Mouse (Mus musculus) ovary, postnatal 36 days (tissue): ENCODE measurements around the gene Cobll1.

Experiments used
- DNase-seq: peaks from one replicate; pipeline ENCODE4 v3.0.0; 2022; ENCODE audit warnings: low spot score, mixed read lengths

Cobll1 gene

DNA sequence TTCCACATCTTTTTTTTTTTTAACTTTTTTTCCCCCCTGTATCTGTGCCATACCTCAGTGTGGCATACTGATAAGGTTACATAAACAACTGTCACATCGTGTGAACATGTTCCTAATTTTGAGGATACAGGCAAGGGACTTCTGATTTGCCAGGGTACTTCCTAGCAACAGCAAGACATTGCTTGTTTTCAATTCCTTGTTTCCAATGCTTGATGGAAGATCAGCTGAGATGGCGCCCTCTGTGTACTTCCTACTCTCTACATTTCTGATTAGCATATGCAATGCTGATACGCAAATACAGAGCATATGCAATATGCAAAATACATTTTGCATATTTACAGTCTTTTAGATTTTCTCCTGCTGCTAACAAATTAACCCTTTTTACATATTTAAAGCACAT is 152.0 kb downstream of the Cobll1 start:
- no peak for DNase-seq

DNA sequence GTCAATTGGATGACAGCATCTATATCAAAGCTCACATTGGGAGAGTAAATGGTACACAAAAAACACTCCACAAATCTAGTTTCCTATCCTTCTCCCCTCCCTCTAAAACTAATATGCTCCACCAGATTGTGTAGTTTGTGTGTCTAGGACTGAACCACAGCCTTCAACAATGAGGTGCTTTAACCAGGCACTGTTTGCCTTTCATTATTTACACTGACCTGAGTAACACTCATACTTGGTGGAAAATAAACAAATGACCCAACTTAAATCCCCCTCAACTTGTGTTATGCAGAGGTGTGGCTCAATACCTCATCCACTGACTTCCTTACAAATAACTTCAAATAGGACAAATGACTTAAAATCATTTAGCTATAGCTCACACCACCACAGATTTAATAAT is 155.8 kb downstream of the Cobll1 start:
- DNase-seq: no peak

DNA sequence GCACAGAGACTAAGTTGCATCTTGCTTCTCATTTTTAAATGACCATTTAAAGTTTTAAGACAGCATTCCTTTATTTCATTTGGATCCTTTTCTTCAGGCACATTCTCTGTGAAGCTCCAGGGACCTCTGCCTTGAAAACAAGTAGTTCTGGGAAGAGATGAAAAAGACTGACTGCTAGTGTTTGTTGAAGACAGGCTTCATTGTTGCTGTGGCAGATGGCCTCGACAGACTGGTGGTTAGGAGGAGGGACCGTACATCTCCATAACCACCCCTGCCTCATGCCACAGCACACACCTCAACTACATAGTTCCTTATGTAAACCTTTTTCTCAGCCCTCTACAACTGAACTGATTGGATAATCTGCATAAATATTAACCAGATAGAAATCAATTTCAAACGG is 161.7 kb downstream of the Cobll1 start:
- no peak for DNase-seq

DNA sequence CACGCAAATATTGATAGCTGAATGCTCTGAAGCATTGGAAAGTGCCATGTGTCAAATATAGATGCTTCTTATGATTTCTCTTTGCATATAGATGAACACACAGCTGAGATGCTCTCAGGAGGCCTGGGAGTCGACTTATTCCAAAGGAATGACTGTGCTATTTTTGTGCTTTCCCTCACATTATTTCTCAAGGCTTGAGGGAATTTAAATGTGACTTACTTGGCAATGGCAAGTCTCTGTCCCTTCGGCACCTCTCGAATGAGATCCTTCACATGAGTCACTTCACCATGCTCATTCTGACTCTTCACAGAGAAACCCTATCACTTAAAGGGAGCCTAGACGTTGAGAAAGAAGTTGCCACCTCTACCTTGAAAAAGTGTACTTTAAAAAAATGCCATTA is 163.4 kb downstream of the Cobll1 start:
- DNase-seq: no peak

DNA sequence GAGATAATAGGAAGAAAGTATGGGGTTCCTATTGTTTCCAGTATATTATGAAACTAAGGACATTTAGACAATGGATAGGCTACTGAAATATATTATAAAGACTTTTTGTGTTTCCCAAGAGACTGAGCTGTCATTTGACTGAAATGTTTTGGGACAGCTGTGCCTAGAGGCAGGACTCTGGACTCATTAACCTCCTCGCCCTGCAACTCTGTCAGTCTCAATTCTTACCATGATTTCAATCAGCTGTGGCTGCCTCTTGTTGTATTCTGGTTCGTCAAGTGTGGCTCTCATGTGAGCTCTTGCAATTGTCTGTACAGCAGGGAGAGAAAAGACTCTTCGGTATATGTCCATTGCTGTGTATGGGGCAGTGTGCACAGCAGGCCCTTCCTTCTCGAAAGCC is 163.8 kb downstream of the Cobll1 start:
- no peak for DNase-seq

DNA sequence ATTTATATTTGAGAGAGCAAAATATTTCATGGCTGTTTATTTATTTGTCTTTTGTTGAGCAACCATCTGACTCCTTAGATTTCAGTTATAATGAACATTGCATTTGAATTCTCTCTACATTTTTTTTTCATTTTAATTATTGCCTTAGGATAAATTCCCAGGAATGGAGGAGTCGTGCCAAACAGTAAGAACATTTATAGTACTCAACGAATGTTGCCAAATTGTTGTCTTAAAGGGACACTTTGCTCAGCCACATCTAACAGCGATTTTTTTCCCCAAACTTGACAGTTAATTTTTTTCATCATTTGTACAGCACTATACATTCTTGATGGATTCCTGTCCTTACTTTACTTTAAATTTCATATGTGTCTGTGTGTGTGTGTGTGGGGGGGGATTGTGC is 167.0 kb downstream of the Cobll1 start:
- no peak for DNase-seq

DNA sequence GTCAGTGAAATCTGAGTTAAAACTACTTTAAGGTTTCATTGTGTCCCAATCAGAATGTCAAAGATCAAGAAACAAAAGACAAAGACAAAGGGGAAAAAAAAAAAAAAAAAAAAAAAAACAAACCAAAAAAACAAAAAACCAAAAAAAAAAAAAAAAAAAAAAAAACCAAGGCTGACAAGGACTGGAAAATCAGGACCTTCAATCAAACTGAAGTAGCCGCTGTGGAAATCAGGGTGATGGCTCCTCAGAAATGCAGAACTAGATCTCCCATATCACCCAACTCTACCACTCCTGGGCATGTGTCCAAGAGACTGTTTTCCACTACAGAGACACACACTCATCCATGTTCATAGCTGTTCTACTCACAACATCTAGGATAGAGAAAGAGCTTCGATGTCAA is 185.4 kb downstream of the Cobll1 start:
- no peak for DNase-seq

DNA sequence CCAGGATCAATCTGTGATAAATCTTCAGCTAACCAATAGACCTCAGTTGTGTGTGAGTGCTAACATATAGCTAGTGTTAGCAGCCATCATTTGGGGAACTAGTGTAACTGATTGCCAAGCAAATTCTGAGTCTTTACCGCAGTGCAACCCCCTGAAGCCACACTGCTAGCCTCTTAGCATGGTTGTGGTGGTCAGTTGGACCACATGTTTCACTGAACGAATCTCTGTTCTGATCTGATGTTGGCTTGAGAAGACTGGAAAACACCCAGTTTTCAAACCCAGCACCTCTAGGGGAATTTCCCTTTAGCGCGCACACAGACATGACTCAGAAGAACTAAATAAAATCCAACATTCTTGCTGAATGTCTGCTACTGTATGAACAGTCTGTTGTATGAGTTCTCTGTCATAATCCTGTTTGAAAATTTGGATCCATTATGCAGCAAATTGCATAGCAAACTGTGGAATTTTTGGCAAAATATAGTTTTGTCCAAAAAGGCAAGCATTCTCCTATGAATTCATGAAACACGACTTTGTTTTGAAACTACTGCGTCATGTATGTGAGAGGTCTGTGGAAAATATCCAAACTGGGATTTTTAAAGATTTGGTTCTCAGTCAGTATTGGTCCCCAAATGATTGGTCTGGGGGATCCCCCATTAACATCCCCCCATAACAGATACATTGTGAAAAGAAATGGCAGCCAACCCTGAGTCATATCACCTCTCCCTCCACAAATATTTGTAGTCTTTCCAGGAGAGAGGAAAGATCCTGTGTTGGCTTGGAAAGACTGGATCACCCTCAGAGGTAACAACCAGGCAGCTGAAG is 186.8 kb downstream of the Cobll1 start:
- DNase-seq: no peak

DNA sequence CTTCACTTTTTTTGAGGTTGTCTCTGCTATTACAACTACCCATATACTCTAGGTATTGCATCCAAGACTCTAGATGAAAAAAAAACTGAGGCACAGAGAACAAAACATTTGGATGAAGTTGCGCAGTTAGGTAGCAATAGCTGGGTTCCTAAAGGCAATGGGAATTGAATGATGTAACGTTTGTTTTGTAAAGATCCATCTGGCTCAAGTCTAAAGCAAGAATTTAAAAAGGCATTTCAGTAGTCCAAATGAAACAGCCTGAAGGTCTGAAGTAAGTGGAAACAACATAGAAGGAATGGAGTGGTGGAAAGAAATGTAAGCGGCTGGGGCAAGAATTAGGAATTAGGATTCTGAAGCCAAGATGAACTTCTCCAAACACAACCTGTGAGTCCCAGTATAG is 188.4 kb downstream of the Cobll1 start:
- no peak for DNase-seq

DNA sequence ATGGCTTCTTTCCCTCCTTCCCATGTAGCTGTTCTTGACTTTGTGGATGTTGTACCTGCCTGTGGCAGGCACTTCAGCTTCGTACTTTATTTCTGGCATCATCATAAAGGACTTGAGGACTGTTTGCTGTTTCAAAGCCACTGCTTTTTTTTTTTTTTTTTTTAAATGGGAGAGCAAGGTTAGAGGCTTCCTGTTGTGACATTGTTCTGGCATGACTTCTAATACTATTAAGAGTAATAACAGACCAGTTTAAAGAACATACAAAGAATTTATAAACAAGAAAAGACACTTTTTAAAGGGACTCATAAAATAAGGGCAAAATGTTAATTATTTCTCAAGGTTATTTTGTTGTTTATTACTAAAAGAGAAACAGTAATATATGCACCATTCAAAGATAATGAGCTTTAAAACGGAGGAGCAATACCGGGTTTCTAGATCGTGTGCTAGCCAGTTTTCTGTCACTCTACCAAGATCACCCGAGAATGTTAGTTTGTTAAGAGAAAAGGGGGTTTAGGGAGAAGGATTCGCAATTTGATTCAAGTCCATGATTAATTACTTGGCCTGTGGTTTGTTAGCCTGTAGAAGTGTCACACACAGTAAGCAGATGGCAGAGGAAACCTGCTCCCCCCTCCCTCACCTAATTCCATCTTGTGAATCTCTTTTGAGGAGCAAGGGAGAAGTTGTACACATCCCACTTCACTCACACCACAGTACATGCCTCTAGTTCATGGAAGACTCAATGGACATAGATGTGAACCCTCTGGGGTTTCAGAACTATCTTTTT is 190.8 kb downstream of the Cobll1 start:
- DNase-seq: no peak
